Mouse (Mus musculus) MEL (cell line): ENCODE measurements around the gene Msrb1. TPM values are rescaled to one million over a fixed set of nuclear protein-coding genes. Genes with fewer than 3 reads are reported as not detected.

Experiments
- DNase-seq: peaks from one replicate; pipeline ENCODE4 v3.0.0; 2011; ENCODE audit warnings: low read depth, low spot score
- H3K27ac ChIP-seq: 2 replicates; pipeline ENCODE4 v1.5.1; 2012; ENCODE audit warnings: low read depth, mild to moderate bottlenecking, control low read depth, low read length, moderate library complexity; ENCODE audit not compliant: control insufficient read depth
- H3K27me3 ChIP-seq, 2 experiments: fragments of 150-350 bp in 1 of 2; sonication (generic) in 1 of 2; 2 replicates each; pipeline ENCODE4 v1.6.1; 2012; ENCODE audit warnings: low read length in 2 of 2, mild to moderate bottlenecking in 2 of 2, improper control_type of control experiment in 1 of 2, moderate library complexity in 1 of 2; ENCODE audit not compliant: insufficient read depth in 2 of 2, control insufficient read depth in 1 of 2
- H3K36me3 ChIP-seq, 2 experiments: 2 replicates each; pipeline ENCODE4 v1.6.1; 2012 to 2014; ENCODE audit warnings: low read length in 2 of 2, improper control_type of control experiment in 1 of 2, inconsistent platforms in 1 of 2, mild to moderate bottlenecking in 1 of 2; ENCODE audit not compliant: insufficient read depth in 2 of 2, control insufficient read depth in 1 of 2
- H3K4me1 ChIP-seq, 2 experiments: fragments of 150-350 bp in 1 of 2; sonication (generic) in 1 of 2; 2 replicates each; pipeline ENCODE4 v1.6.1; 2012; ENCODE audit warnings: low read length in 2 of 2, improper control_type of control experiment in 1 of 2, mild to moderate bottlenecking in 1 of 2; ENCODE audit not compliant: insufficient read depth in 2 of 2, control insufficient read depth in 1 of 2
- H3K4me3 ChIP-seq, 2 experiments: fragments of 150-350 bp in 1 of 2; sonication (generic) in 1 of 2; 2 replicates each; pipeline ENCODE4 v1.5.1; 2012; ENCODE audit warnings: low read depth in 2 of 2, low read length in 2 of 2, mild to moderate bottlenecking in 2 of 2, moderate library complexity in 2 of 2, control low read depth in 1 of 2, improper control_type of control experiment in 1 of 2; ENCODE audit not compliant: control insufficient read depth in 1 of 2, insufficient read depth in 1 of 2
- H3K79me2 ChIP-seq: 2 replicates; pipeline ENCODE4 v1.6.1; 2012; ENCODE audit warnings: mild to moderate bottlenecking, low read length, moderate library complexity; ENCODE audit not compliant: control insufficient read depth, poor library complexity, insufficient read depth
- H3K9ac ChIP-seq: 2 replicates; pipeline ENCODE4 v1.6.1; 2012; ENCODE audit warnings: low read depth, mild to moderate bottlenecking, control low read depth, low read length, moderate library complexity; ENCODE audit not compliant: control insufficient read depth, poor library complexity, severe bottlenecking
- H3K9me3 ChIP-seq: fragments of 150-350 bp; sonication (generic); replicated peaks from 2 replicates; pipeline ENCODE4 v1.6.1; 2012; ENCODE audit warnings: mild to moderate bottlenecking, low read length, improper control_type of control experiment, moderate library complexity; ENCODE audit not compliant: insufficient read depth
- BHLHE40 ChIP-seq: IDR thresholded peaks from 2 replicates; pipeline ENCODE4 v1.6.1; 2012; ENCODE audit warnings: low read depth, mild to moderate bottlenecking, inconsistent platforms, low read length, improper control_type of control experiment, borderline replicate concordance
- CHD1 ChIP-seq: IDR thresholded peaks from 2 replicates; pipeline ENCODE4 v1.6.1; 2012; ENCODE audit warnings: low read depth, mild to moderate bottlenecking, inconsistent platforms, low read length, improper control_type of control experiment
- CTCF ChIP-seq, 3 experiments: IDR thresholded peaks in 2 of 3; conservative IDR thresholded peaks in 1 of 3; 2 replicates each; pipeline ENCODE4 v1.5.1; 2011 to 2012; ENCODE audit warnings: low read length in 3 of 3, low read depth in 2 of 3, mild to moderate bottlenecking in 2 of 3, improper control_type of control experiment in 1 of 3, inconsistent platforms in 1 of 3, mixed read lengths in 1 of 3, moderate library complexity in 1 of 3; ENCODE audit not compliant: control insufficient read depth in 1 of 3, insufficient read depth in 1 of 3, poor library complexity in 1 of 3, severe bottlenecking in 1 of 3
- E2F4 ChIP-seq: IDR thresholded peaks from 2 replicates; pipeline ENCODE4 v1.6.1; 2011; ENCODE audit warnings: low read depth, low read length, improper control_type of control experiment, borderline replicate concordance
- ELF1 ChIP-seq: IDR thresholded peaks from 2 replicates; pipeline ENCODE4 v1.6.1; 2014; ENCODE audit warnings: low read depth, mild to moderate bottlenecking, inconsistent platforms, low read length, improper control_type of control experiment, moderate library complexity
- EP300 ChIP-seq, 2 experiments: IDR thresholded peaks; 2 replicates each; pipeline ENCODE4 v1.6.1; 2011; ENCODE audit warnings: improper control_type of control experiment in 2 of 2, low read length in 2 of 2, low read depth in 1 of 2, mild to moderate bottlenecking in 1 of 2
- ETS1 ChIP-seq: IDR thresholded peaks from 2 replicates; pipeline ENCODE4 v1.6.1; 2012; ENCODE audit warnings: low read depth, mild to moderate bottlenecking, inconsistent platforms, low read length, improper control_type of control experiment, moderate library complexity
- GATA1 ChIP-seq: IDR thresholded peaks from 2 replicates; pipeline ENCODE4 v1.6.1; 2011; ENCODE audit warnings: low read depth, low read length, improper control_type of control experiment
- HCFC1 ChIP-seq: IDR thresholded peaks from 2 replicates; pipeline ENCODE4 v1.6.1; 2012; ENCODE audit warnings: low read depth, mild to moderate bottlenecking, inconsistent platforms, low read length, improper control_type of control experiment, moderate library complexity
- JUND ChIP-seq: IDR thresholded peaks from 2 replicates; pipeline ENCODE4 v1.6.1; 2011; ENCODE audit warnings: low read depth, mild to moderate bottlenecking, improper control_type of control experiment, low read length
- KAT2A ChIP-seq: conservative IDR thresholded peaks from 2 replicates; pipeline ENCODE4 v1.6.1; 2012; ENCODE audit warnings: low read depth, low read length, improper control_type of control experiment, inconsistent platforms
- MAFK ChIP-seq: IDR thresholded peaks from 2 replicates; pipeline ENCODE4 v1.6.1; 2011; ENCODE audit warnings: low read depth, mild to moderate bottlenecking, low read length, improper control_type of control experiment, borderline replicate concordance
- MAZ ChIP-seq: IDR thresholded peaks from 2 replicates; pipeline ENCODE4 v1.6.1; 2012; ENCODE audit warnings: low read depth, mild to moderate bottlenecking, inconsistent platforms, low read length, improper control_type of control experiment
- MEF2A ChIP-seq: IDR thresholded peaks from 2 replicates; pipeline ENCODE4 v1.6.1; 2014; ENCODE audit warnings: low read depth, mild to moderate bottlenecking, inconsistent platforms, low read length, improper control_type of control experiment; ENCODE audit not compliant: poor library complexity, insufficient replicate concordance, severe bottlenecking; ENCODE audit errors: extremely low read depth
- MXI1 ChIP-seq: IDR thresholded peaks from 2 replicates; pipeline ENCODE4 v1.6.1; 2011; ENCODE audit warnings: mild to moderate bottlenecking, low read depth, low read length, improper control_type of control experiment
- NRF1 ChIP-seq: IDR thresholded peaks from 2 replicates; pipeline ENCODE4 v1.6.1; 2014; ENCODE audit warnings: low read depth, mild to moderate bottlenecking, inconsistent platforms, low read length, improper control_type of control experiment, moderate library complexity; ENCODE audit not compliant: poor library complexity, insufficient read depth, severe bottlenecking
- POLR2A ChIP-seq, 2 experiments: IDR thresholded peaks; 2 replicates each; pipeline ENCODE4 v1.6.1; 2011 to 2012; ENCODE audit warnings: low read length in 2 of 2, mild to moderate bottlenecking in 2 of 2, control low read depth in 1 of 2, improper control_type of control experiment in 1 of 2, low read depth in 1 of 2, moderate library complexity in 1 of 2; ENCODE audit not compliant: control insufficient read depth in 1 of 2, insufficient read depth in 1 of 2, poor library complexity in 1 of 2
- RAD21 ChIP-seq: IDR thresholded peaks from 2 replicates; pipeline ENCODE4 v1.6.1; 2011; ENCODE audit warnings: mild to moderate bottlenecking, low read depth, low read length, improper control_type of control experiment
- SIN3A ChIP-seq: IDR thresholded peaks from 2 replicates; pipeline ENCODE4 v1.6.1; 2012; ENCODE audit warnings: low read length, improper control_type of control experiment, inconsistent platforms
- SMC3 ChIP-seq: IDR thresholded peaks from 2 replicates; pipeline ENCODE4 v1.6.1; 2011; ENCODE audit warnings: low read depth, low read length, improper control_type of control experiment
- TAL1 ChIP-seq: IDR thresholded peaks from 2 replicates; pipeline ENCODE4 v1.6.1; 2012; ENCODE audit warnings: mild to moderate bottlenecking, inconsistent platforms, low read length, moderate library complexity, mixed read lengths
- UBTF ChIP-seq: IDR thresholded peaks from 2 replicates; pipeline ENCODE4 v1.6.1; 2012; ENCODE audit warnings: low read depth, mild to moderate bottlenecking, inconsistent platforms, low read length, improper control_type of control experiment, moderate library complexity, borderline replicate concordance; ENCODE audit not compliant: insufficient read depth
- USF1 ChIP-seq: IDR thresholded peaks from 2 replicates; pipeline ENCODE4 v1.6.1; 2014; ENCODE audit warnings: low read depth, mild to moderate bottlenecking, inconsistent platforms, low read length, improper control_type of control experiment, moderate library complexity
- ZMIZ1 ChIP-seq: IDR thresholded peaks from 2 replicates; pipeline ENCODE4 v1.6.1; 2012; ENCODE audit warnings: low read depth, mild to moderate bottlenecking, inconsistent platforms, low read length, improper control_type of control experiment, moderate library complexity
- polyA plus RNA-seq, 2 experiments: library from polyadenylated mRNA; stranded (reverse) in 1 of 2; unstranded in 1 of 2; fragments of >175 nt in 1 of 2; fragments of >200 nt in 1 of 2; gene quantifications; 2 replicates each; pipeline versions ENCODE4 v1.2.1 to v1.2.4; 2012; ENCODE audit warnings: low replicate concordance in 2 of 2, low read depth in 1 of 2; ENCODE audit not compliant: insufficient read length in 2 of 2, insufficient read depth in 1 of 2, missing spikeins in 1 of 2
- total RNA-seq: library from RNA; depleted of rRNA; stranded (reverse); fragments of 300-350 nt; gene quantifications from 2 replicates; pipeline ENCODE4 v1.2.3, GENCODE M21; 2012

Msrb1 gene
- total and polyA plus RNA-seq, 3 experiments = 31.9 to 58.6 TPM; not detected in 1

GRCm38 (mm10) chr17:24773241-24773640 is 36.8 kb downstream of the Msrb1 start:
- Histone ChIP-seq H3K4me3 (no peak overlapping the region), H3K9ac (no peak overlapping the region), H3K27me3 (peaks cover 6 to 11% of the 10 kb centered on the region in 2 experiments), H3K79me2 (no peaks in the 10 kb centered on the region)
- DNase-seq = peak; percentile 16
- TF ChIP-seq POLR2A (IDR thresholded peaks at IDR 0.05; ENCODE audit: control insufficient read depth in 1 of 2, insufficient read depth in 1 of 2, low read depth in 1 of 2, low read length in 2 of 2, poor library complexity in 1 of 2) (no peak), RAD21 (peak; percentile 10; the same call in 1 of the 2 replicates), ETS1 (no peak), BHLHE40 (no peak), ELF1 (no peak), CHD1 (no peak), EP300 (IDR thresholded peaks at IDR 0.05; ENCODE audit: low read depth in 1 of 2, low read length in 2 of 2) (no peak), CTCF (IDR thresholded peaks at IDR 0.05 in 2 of 3, conservative IDR thresholded peaks at IDR 0.05 in 1 of 3; ENCODE audit: control insufficient read depth in 1 of 3, insufficient read depth in 1 of 3, low read depth in 2 of 3, low read length in 3 of 3, poor library complexity in 1 of 3, severe bottlenecking in 1 of 3) (peak in 2 of 3 experiments; percentile 9 to 13; a peak in 1 of 6 replicates)
- TF ChIP-seq, all 39 proteins: peak for 2
- Histone ChIP-seq H3K9me3 (no peaks in the 10 kb centered on the region), H3K27ac (no peak overlapping the region), H3K4me1 (no peaks in the 10 kb centered on the region), H3K36me3 (no peaks in the 10 kb centered on the region)

GRCm38 (mm10) chr17:24775173-24775572 is 38.7 kb downstream of the Msrb1 start:
- DNase-seq = no peak
- H3K79me2 ChIP-seq = no peaks in the 10 kb centered on the region
- H3K9ac ChIP-seq = no peak overlapping the region
- no peak overlapping the region for H3K4me3 ChIP-seq
- H3K9me3 ChIP-seq = no peaks in the 10 kb centered on the region
- H3K27me3 ChIP-seq = peaks cover 0 to 2% of the 10 kb centered on the region in 2 experiments
- no peaks in the 10 kb centered on the region for H3K4me1 ChIP-seq
- TF ChIP-seq UBTF (no peak), USF1 (no peak), EP300 (IDR thresholded peaks at IDR 0.05; ENCODE audit: low read depth in 1 of 2, low read length in 2 of 2) (no peak), NRF1 (no peak), MEF2A (no peak), TAL1 (no peak), SIN3A (no peak), JUND (no peak), E2F4 (no peak), MAZ (no peak), ZMIZ1 (no peak), MXI1 (no peak), MAFK (no peak), GATA1 (no peak), KAT2A (no peak), HCFC1 (no peak), RAD21 (no peak), SMC3 (no peak)
- no peaks in the 10 kb centered on the region for H3K36me3 ChIP-seq
- H3K27ac ChIP-seq = no peak overlapping the region
